Mouse (Mus musculus): ENCODE results near the gene Lcn9.

GRCm38 (mm10) chr2:25863337-25864131, 40.6 kb downstream of the Lcn9 start, which contains the start of gene Kcnt1:
- TF ChIP-seq CTCF (IDR thresholded peaks at IDR 0.05) (no peak), EP300 (IDR thresholded peaks at IDR 0.05) (no peak)

All from lung, postnatal 0 days (tissue).